Mouse (Mus musculus): Measurements from ENCODE around the gene Acot5.

DNA sequence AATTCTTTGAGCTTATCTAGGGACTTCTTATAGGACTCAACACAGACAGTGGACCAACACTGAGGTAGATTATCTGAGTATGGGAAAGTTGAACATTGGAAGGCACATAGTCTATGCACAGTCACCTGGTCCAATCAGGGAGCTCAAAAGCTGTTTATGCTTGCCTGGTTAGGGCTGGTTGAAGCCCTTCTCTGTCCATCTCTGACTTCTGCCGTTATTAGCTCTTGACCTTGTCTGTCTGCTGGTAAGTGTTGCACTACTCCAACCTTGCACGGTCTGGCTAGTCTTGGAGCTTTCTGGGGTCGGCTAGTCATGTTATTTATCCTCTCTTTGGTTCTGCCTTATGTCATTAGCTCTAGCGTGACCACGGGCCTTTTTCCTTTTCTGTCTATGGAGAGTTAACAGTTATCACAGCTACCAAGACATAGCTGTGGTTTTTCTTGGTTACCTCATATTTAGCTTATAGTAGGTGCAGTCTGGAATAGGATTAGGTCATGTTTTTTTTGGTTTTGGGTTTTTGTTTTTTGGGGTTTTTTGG, 17.1 kb upstream of the Acot5 start, which contains the start of gene Acot3:
- TF ChIP-seq CTCF (IDR thresholded peaks at IDR 0.05; ENCODE audit: low read depth) (no peak), EP300 (IDR thresholded peaks at IDR 0.05; ENCODE audit: low read depth) (no peak)
